Mouse (Mus musculus) embryonic fibroblast, embryonic 13.5 days (primary cell): Measurements from ENCODE around the gene Tmem184b.

Experiments
- CTCF ChIP-seq: IDR thresholded peaks from 2 replicates; pipeline ENCODE4 v1.5.1; 2011; ENCODE audit warnings: mild to moderate bottlenecking, control low read depth, low read length, moderate library complexity, borderline replicate concordance; ENCODE audit not compliant: insufficient read depth
- POLR2A ChIP-seq: IDR thresholded peaks from 2 replicates; pipeline ENCODE4 v1.6.1; 2011; ENCODE audit warnings: low read depth, mild to moderate bottlenecking, control low read depth, low read length, moderate library complexity

DNA sequence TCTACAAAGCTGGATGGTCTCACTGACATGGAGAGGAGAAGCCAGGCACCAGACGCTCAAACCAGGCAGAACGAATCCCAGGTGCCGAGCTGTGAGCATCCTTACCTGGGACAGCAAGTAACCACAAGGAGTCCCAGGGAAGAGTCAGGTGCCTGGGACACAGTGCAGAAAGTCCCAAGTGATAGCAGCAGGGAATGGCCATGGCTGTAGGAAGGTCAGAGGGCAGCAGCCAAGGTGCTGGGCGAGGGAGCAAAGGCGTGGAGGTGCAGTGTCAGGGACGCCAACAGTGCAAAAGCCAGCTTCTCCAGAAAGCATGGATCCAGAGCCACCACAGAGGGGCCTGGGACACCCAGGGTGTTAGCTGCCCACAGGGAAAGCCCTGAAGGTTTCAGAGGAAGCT, 10.3 kb downstream of the Tmem184b start:
- TF ChIP-seq POLR2A = no peak
- no peak for TF ChIP-seq CTCF
